Mouse (Mus musculus): ENCODE results near the gene Lrmda.

Lrmda gene

DNA sequence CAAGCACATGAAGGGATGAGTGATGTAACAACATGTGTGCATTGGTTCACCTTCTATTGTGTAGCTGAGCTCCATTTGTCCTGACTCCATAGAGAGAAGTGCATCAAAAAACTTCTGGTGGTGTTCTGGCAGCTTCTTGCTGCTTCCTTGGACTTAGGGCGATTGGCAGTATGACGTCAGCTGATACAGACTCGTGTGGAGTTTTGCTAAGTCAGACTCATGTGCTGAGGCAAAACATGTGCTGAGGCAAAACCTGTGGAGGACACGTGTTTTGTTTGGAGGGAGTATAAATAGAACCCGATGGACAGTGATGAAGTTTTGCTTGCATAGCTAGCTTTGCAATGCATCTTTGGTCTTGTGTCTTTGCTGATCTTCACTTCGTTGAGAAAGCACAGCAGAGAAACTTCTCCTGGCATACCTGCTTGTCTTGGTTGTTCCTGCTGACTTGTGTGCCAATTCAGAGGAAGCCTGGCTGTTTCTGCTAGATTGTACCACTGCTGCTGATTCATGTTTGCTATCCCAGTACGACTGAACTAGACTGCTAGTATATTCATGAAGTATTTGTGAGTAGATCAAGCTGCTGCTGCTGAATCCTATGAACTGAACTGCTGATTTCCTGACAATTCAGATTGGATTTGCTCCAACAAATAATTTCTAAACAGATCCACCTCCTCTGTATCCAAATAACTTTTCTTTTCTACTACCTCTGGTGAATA is 208.9 kb downstream of the Lrmda start:
- WGBS: 81% methylated on average over 7 of the region's 7 CpGs

DNA sequence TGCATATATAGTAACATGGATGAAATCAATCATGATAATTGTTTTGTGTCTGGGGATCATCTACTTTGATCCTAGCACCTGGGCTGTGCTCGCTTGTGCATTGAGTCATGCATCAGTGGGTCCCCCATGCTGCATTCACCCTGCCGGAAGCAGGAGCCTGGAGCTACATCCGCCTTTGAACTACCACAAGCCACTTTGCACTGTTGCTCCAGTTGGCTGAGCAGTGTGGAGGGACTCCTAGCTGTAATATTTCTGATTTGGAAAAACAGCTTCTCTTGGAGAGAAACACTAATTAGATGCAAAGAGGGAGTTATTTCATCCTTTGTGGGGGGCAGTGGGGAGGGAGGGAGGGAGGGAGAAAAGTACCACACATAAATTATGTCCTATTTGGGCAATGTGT is 220.8 kb downstream of the Lrmda start:
- WGBS: 88% methylated on average over 3 of the region's 3 CpGs

- 89% methylated on average over 12 of the region's 12 CpGs for WGBS
Measured at GRCm38 (mm10) chr14:22255458-22255857, 235.9 kb downstream of the Lrmda start.

DNA sequence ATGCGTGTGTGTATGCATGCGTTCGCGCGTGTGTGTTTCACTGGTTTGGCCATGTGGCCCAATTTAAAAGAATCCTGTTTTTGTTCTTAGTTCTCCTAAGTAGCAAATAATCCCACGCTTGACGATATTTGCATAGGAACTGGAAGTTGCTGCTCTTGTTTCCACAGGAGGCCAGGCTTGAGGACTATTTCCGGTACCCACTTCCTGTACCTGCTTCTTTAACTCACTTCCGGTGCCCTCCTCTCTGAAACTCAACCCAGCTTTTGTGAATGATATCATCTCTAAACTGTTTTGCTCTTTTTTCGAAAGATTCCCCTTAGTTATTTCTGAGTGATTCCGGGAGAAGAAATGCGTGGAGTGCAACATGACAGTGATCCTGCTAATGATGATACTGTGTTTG is 236.8 kb downstream of the Lrmda start:
- 83% methylated on average over 12 of the region's 12 CpGs for WGBS

- 48% methylated on average over 10 of the region's 10 CpGs for WGBS
Measured at GRCm38 (mm10) chr14:22259376-22260032, 240.0 kb downstream of the Lrmda start.

DNA sequence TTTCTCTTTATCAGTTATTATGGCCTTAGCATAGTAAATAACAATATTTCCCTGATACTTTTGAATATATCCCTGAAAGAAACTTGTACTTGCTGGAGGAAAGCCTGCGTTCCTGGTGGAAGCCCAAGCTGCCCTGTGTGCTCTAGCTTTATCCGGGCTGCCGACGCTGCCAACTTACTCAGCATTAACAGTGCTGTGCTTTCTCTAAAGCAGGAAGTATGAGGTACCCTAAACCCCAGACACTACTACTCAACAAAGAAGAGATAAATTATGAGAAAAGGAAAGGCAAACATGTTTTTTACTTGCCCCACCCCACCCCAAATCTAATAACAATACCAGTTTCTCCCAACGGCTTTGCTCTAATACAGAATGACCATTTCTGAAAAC is 240.5 kb downstream of the Lrmda start:
- WGBS: 55% methylated on average over 5 of the region's 5 CpGs

DNA sequence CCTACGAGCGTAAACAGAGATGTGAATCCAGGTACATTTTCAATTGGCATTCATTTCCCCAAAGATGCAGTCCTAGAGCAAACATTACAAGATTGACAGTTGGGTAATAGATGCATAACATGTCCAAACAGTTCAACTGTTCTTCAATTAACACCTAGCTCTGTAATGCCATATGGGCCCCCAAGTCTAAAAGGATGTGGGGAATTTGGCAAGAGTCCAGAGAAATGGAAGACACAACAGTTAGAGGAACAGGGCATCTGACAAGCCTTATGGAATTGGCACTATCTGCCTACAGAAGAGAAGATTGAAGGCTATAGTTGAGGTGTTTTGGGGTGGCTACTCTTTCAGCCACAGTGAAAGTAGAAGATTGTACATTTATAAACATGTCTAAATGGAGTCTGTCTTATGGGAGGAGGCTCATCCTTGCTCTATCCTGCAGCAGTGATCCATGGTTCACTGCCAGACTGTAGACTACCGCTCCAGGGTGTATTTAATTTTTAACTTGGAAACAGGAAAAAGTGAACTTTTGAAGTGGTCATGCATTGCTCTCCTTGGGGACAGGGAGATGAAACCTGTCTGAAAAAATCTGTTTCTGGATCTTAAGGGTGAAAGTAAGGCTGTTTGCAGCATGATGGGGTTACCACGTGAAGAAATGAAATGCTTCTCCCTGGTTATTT is 245.9 kb downstream of the Lrmda start:
- 94% methylated on average over 4 of the region's 4 CpGs for WGBS

- WGBS: 81% methylated on average over 9 of the region's 9 CpGs
Measured at GRCm38 (mm10) chr14:22269812-22270211, 250.3 kb downstream of the Lrmda start.

DNA sequence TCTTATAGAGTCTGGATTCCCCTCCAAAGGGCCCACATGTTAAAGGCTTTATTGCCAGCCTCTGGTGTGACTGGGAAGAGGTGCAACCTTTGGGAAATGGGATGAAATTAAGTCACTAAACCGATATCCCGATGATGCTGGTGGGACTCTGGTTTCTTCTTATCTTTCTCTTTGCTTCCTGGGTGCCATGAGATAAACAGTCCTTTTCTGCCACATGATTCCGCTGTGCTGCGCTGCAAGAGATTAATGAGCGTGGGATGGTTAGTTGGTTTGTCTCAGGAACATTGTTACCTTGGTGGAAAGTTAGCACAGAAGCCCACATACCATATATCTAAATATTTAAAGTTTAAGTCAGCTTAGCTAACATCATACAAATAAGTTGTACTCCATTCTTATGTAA is 258.5 kb downstream of the Lrmda start:
- WGBS: 95% methylated on average over 5 of the region's 5 CpGs

DNA sequence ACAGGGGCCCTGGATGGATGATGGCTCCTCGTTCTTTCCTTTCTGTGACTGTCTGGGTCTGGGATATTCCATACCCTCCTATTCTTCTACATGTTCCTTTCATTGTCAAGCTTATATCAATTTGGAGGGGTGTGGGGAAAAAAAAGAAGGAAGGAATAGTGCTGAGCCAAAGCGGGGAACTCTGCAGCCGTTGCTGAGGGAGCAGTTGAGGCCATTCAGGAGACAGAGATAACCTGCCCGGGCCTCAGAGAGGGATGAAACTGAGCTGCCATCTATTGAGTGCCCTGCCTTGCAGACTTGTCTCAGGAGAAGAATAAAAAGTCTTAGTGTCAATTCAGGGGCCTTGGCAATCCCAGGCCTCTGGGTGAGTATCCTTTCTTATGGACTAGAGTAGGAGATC is 260.1 kb downstream of the Lrmda start:
- 92% methylated on average over 4 of the region's 4 CpGs for WGBS

- 61% methylated on average over 7 of the region's 7 CpGs for WGBS
Measured at GRCm38 (mm10) chr14:22281630-22282029, 262.1 kb downstream of the Lrmda start.

- 60% methylated on average over 6 of the region's 6 CpGs for WGBS
Measured at GRCm38 (mm10) chr14:22282847-22283246, 263.3 kb downstream of the Lrmda start.

DNA sequence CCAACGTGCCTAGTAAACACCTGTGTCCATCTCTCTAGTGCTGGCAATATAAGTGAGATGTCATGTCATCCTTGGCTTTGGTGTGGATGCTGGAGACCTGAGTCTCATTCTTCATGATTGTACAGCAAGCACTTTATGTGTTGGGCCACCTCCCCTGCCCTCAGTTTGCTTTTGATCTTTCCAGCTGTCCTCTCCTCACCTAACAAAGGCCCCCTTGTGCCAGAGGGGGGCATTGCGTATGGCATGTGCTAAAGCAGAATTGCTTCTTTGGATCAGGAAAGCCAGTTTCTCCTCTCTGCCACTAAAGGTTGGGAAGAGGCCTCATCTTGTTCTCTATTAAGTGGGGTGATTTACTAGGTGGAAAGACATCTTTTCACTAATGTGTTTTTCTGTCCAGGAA is 264.2 kb downstream of the Lrmda start:
- 92% methylated on average over 2 of the region's 2 CpGs for WGBS

DNA sequence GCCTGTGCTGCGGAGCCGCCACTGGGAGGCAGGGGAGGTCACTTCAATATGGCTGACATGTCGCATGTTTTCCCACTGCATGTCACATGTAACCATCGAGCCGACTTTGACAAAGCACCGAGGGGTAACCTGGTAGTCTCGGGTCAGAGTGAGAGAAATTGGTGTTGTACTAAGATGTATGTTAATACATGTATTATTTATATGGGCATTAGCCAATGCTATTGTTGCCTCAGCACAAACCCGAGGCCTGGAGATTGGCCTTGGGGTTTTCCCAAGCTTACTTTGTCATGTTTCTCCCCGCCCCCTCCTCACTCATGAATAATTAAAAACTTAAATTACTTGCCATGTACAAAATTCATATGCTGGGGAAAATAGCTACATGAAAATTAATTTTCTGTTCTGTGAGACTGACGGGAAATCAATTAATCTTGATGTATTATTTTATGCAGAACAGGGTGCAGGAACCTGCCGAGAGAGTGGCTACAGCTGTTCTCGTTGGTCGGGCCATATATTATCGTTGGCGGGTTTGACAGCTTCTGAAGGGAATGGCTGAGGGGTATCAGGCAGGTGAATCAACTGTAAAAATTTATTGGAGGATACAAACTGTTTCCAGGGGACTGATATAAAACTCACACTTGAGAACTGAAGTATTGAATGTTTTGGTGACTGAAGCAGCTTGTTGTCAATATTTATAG is 265.5 kb downstream of the Lrmda start:
- WGBS: 96% methylated on average over 15 of the region's 15 CpGs

DNA sequence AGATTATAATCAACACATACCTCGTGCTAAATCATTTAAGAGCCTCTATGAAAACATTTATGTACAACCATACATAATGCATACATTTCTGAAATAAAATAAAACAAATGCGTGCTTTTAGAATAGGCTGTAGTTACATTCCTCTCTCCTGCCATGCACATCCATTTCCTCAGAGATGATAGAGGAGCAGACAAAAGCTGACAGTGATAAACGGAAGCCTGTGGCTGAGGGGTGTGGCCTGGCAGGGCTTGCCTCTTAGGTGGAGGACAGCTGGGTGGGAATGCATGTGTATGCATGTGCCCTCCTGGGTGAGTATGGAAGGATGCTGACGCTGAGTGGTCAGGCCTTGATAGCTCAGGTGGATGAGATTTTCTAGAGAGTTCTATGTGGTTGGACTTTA is 266.3 kb downstream of the Lrmda start:
- 87% methylated on average over 4 of the region's 4 CpGs for WGBS

DNA sequence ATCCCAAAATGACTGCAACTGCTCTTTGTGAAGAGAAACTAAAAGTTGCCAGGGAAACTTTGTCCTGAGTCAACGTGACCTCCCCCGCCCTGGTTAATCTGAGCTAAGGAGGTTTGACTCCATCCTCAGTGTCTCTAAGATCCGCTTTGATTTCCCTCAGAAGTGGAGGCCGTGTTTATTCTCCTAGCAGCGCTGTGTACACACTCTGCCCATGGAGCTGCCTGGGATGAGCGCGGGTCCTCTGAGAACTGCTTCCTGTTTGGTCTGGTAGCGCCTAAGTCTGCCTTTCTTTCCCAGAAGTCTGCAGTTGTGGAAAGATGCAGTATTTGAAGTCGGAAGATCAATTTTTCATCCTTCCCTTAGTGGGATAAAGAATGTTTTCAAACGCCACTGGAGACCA is 268.7 kb downstream of the Lrmda start:
- WGBS: 75% methylated on average over 10 of the region's 10 CpGs

DNA sequence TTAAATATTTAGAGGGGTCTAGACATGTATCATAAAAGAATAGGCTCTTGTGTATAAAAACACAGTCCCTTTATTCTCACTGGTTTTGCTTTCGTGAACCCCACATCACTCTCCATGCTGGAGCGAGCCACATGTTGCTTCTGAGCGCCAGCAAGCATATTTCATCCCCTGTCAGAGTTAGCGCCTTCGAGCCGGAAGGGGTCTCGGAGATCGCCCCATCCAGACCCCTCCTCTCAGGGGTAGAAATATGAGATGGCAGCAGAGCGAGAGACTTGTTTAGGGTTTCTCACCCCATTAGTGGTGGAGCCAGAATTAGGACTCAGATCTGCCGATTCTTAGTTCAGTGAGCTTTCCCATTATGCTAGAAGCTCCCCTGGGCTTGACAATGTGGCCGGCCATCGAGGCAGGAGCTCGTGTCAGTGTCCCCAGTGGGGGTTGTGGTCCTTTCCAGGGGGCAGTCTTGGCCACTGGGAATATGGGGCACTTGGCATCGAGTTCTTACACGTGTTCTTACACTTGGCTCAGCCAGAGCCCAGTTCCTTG is 269.9 kb downstream of the Lrmda start:
- 75% methylated on average over 15 of the region's 15 CpGs for WGBS

DNA sequence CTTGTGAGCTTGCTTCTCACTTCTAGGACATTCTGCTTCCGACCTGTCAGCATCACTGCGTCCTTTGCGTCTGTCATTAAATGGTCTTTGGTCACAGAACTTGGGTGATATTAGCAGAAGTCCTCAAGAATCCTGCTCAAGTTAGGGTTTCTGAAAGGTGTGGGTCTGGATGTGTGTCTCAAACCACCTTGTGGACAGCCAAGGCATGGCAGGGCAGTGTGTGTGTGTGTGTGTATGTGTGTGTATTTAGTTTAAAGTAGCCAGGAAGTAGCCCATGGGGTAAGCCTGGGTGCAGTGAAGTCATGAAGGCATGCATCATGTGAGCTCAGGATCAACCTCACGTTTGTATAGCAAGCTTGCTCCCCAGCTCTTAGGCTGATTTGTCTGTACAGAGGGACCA is 274.9 kb downstream of the Lrmda start:
- WGBS: 92% methylated on average over 4 of the region's 4 CpGs

- 93% methylated on average over 3 of the region's 3 CpGs for WGBS
Measured at GRCm38 (mm10) chr14:22296655-22297239, 277.2 kb downstream of the Lrmda start.

GRCm38 (mm10) chr14:22306759-22307158 is 287.2 kb downstream of the Lrmda start:
- WGBS: 91% methylated on average over 5 of the region's 5 CpGs

- WGBS: 51% methylated on average over 6 of the region's 6 CpGs
Measured at GRCm38 (mm10) chr14:22308059-22308458, 288.5 kb downstream of the Lrmda start.

DNA sequence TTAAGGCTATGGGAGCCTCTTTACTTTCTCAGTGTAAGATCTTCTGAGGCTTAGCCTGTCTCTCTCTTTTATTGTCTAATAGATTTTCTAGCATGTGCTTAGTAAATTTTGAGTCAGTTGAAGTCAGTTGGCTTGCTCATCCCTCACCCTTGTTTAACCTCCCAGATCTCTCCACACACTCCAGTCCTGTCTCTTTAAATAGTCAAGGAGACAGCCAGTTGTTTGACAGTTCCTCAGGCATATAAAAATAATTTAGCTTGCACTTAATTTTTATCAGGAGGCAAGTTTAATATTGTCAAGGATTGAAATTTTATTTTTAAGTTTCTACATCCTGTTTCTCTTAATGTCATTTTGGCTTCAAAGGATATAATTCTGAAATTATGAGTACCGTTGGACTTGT is 303.5 kb downstream of the Lrmda start:
- 52% methylated on average over 1 of the region's 1 CpGs for WGBS
